Mouse (Mus musculus) hindlimb bud, embryonic 11.5 days (tissue): Measurements from ENCODE around the gene Ggt1.

ENCODE experiments used
- DNase-seq: peaks from one replicate; pipeline ENCODE4 v3.0.0-alpha.2; 2012; ENCODE audit warnings: low read depth, low spot score; ENCODE audit errors: extremely low spot score

The Ggt1 gene

GRCm38 (mm10) chr10:75625920-75626319 is 64.5 kb downstream of the Ggt1 start:
- DNase-seq = no peak

- no peak for DNase-seq
Measured at GRCm38 (mm10) chr10:75626991-75627390, 65.6 kb downstream of the Ggt1 start.

- no peak for DNase-seq
Measured at GRCm38 (mm10) chr10:75627490-75627889, 66.1 kb downstream of the Ggt1 start.

- DNase-seq = no peak
Measured at GRCm38 (mm10) chr10:75632633-75633032, 71.2 kb downstream of the Ggt1 start.

- DNase-seq = no peak
Measured at GRCm38 (mm10) chr10:75633048-75633447, 71.6 kb downstream of the Ggt1 start.

- no peak for DNase-seq
Measured at GRCm38 (mm10) chr10:75633576-75634139, 72.3 kb downstream of the Ggt1 start.

- DNase-seq = no peak
Measured at GRCm38 (mm10) chr10:75634610-75635009, 73.2 kb downstream of the Ggt1 start.

- no peak for DNase-seq
Measured at GRCm38 (mm10) chr10:75635019-75635692, 73.8 kb downstream of the Ggt1 start.

- peak; percentile 60 for DNase-seq
Measured at GRCm38 (mm10) chr10:75635693-75636055, 74.3 kb downstream of the Ggt1 start.
